Mouse (Mus musculus): ENCODE data around the gene Nsun2. TPM values are rescaled to one million over a fixed set of nuclear protein-coding genes. Genes with fewer than 3 reads are reported as not detected.
"Not testable (repeated sequence)": the region's sequence is repeated elsewhere in the genome, so short reads cannot be mapped to it uniquely, and the experiment has no call there.

Gene Nsun2
- polyA plus RNA-seq, 1 experiment from 2014 or later = 73.5 TPM

GRCm38 (mm10) chr13:69598867-69599266 lies 65.3 kb downstream of the Nsun2 start:
- no peak overlapping the region for H3K9ac ChIP-seq (replicated peaks; ENCODE audit: low read depth, low read length)
- no peak overlapping the region for H3K4me2 ChIP-seq (ENCODE audit: low read depth, low read length)
- no peaks in the 10 kb centered on the region for H3K4me1 ChIP-seq (ENCODE audit: control insufficient read depth, insufficient read depth, low read length)
- H3K36me3 ChIP-seq (ENCODE audit: control insufficient read depth, insufficient read depth, low read length) = no peaks in the 10 kb centered on the region
- H3K27ac ChIP-seq (ENCODE audit: low read depth, low read length) = no peak overlapping the region
- ATAC-seq (ENCODE audit: low read depth) = no peak
- H3K27me3 ChIP-seq (ENCODE audit: control insufficient read depth, insufficient read depth, low read length) = no peaks in the 10 kb centered on the region
- 93% methylated on average over 10 of the region's 10 CpGs for WGBS
- H3K4me3 ChIP-seq (ENCODE audit: low read depth, low read length) = no peak overlapping the region
- no peaks in the 10 kb centered on the region for H3K9me3 ChIP-seq (ENCODE audit: control insufficient read depth, low read length)

GRCm38 (mm10) chr13:69600863-69601262 lies 67.3 kb downstream of the Nsun2 start:
- not testable (repeated sequence) for ATAC-seq (ENCODE audit: low read depth); H3K4me3 ChIP-seq (ENCODE audit: low read depth, low read length); H3K9me3 ChIP-seq (ENCODE audit: control insufficient read depth, low read length); H3K36me3 ChIP-seq (ENCODE audit: control insufficient read depth, insufficient read depth, low read length); H3K9ac ChIP-seq (replicated peaks; ENCODE audit: low read depth, low read length); H3K27ac ChIP-seq (ENCODE audit: low read depth, low read length); H3K4me1 ChIP-seq (ENCODE audit: control insufficient read depth, insufficient read depth, low read length); H3K4me2 ChIP-seq (ENCODE audit: low read depth, low read length); H3K27me3 ChIP-seq (ENCODE audit: control insufficient read depth, insufficient read depth, low read length)
- WGBS = 97% methylated on average over 5 of the region's 5 CpGs

GRCm38 (mm10) chr13:69601321-69601720 lies 67.8 kb downstream of the Nsun2 start:
- Histone ChIP-seq H3K9ac (replicated peaks; ENCODE audit: low read depth, low read length) (no peak overlapping the region), H3K4me3 (ENCODE audit: low read depth, low read length) (no peak overlapping the region), H3K4me2 (ENCODE audit: low read depth, low read length) (no peak overlapping the region), H3K36me3 (ENCODE audit: control insufficient read depth, insufficient read depth, low read length) (no peaks in the 10 kb centered on the region), H3K9me3 (ENCODE audit: control insufficient read depth, low read length) (no peaks in the 10 kb centered on the region), H3K4me1 (ENCODE audit: control insufficient read depth, insufficient read depth, low read length) (no peaks in the 10 kb centered on the region), H3K27ac (ENCODE audit: low read depth, low read length) (no peak overlapping the region), H3K27me3 (ENCODE audit: control insufficient read depth, insufficient read depth, low read length) (no peaks in the 10 kb centered on the region)
- WGBS = 95% methylated on average over 5 of the region's 5 CpGs
- ATAC-seq (ENCODE audit: low read depth) = no peak

GRCm38 (mm10) chr13:69604670-69605069 lies 71.1 kb downstream of the Nsun2 start:
- no peak overlapping the region for H3K27ac ChIP-seq (ENCODE audit: low read depth, low read length)
- H3K4me2 ChIP-seq (ENCODE audit: low read depth, low read length) = no peak overlapping the region
- no peaks in the 10 kb centered on the region for H3K27me3 ChIP-seq (ENCODE audit: control insufficient read depth, insufficient read depth, low read length)
- H3K4me1 ChIP-seq (ENCODE audit: control insufficient read depth, insufficient read depth, low read length) = no peaks in the 10 kb centered on the region
- H3K36me3 ChIP-seq (ENCODE audit: control insufficient read depth, insufficient read depth, low read length) = no peaks in the 10 kb centered on the region
- no peak overlapping the region for H3K9ac ChIP-seq (replicated peaks; ENCODE audit: low read depth, low read length)
- H3K4me3 ChIP-seq (ENCODE audit: low read depth, low read length) = no peak overlapping the region
- 80% methylated on average over 1 of the region's 1 CpGs for WGBS
- ATAC-seq (ENCODE audit: low read depth) = no peak
- no peaks in the 10 kb centered on the region for H3K9me3 ChIP-seq (ENCODE audit: control insufficient read depth, low read length)

- H3K9me3 ChIP-seq (ENCODE audit: control insufficient read depth, low read length) = no peaks in the 10 kb centered on the region
- H3K36me3 ChIP-seq (ENCODE audit: control insufficient read depth, insufficient read depth, low read length) = peaks cover 2% of the 10 kb centered on the region; the same call in 1 of the 2 replicates
- no peak overlapping the region for H3K27ac ChIP-seq (ENCODE audit: low read depth, low read length)
- H3K27me3 ChIP-seq (ENCODE audit: control insufficient read depth, insufficient read depth, low read length) = no peaks in the 10 kb centered on the region
- no peak overlapping the region for H3K4me2 ChIP-seq (ENCODE audit: low read depth, low read length)
- no peak for ATAC-seq (ENCODE audit: low read depth)
- H3K4me3 ChIP-seq (ENCODE audit: low read depth, low read length) = no peak overlapping the region
- WGBS = 91% methylated on average over 8 of the region's 8 CpGs
- H3K9ac ChIP-seq (replicated peaks; ENCODE audit: low read depth, low read length) = no peak overlapping the region
- H3K4me1 ChIP-seq (ENCODE audit: control insufficient read depth, insufficient read depth, low read length) = peaks cover 11% of the 10 kb centered on the region; the same call in 1 of the 2 replicates
Observed at GRCm38 (mm10) chr13:69608734-69609133, 75.2 kb downstream of the Nsun2 start.

- no peak for ATAC-seq (ENCODE audit: low read depth)
- Histone ChIP-seq H3K9me3 (ENCODE audit: control insufficient read depth, low read length) (no peaks in the 10 kb centered on the region), H3K27ac (ENCODE audit: low read depth, low read length) (peak overlapping the region; percentile 25; the same call in 1 of the 2 replicates), H3K9ac (replicated peaks; ENCODE audit: low read depth, low read length) (peak overlapping the region; percentile 58), H3K4me3 (ENCODE audit: low read depth, low read length) (peak overlapping the region; percentile 85), H3K4me1 (ENCODE audit: control insufficient read depth, insufficient read depth, low read length) (peaks cover 11% of the 10 kb centered on the region; the same call in 1 of the 2 replicates), H3K36me3 (ENCODE audit: control insufficient read depth, insufficient read depth, low read length) (peaks cover 13% of the 10 kb centered on the region), H3K27me3 (ENCODE audit: control insufficient read depth, insufficient read depth, low read length) (no peaks in the 10 kb centered on the region), H3K4me2 (ENCODE audit: low read depth, low read length) (peak overlapping the region; percentile 85)
- under 1% methylated on average over 40 of the region's 40 CpGs for WGBS
Observed at GRCm38 (mm10) chr13:69610751-69611397, 77.3 kb downstream of the Nsun2 start.

- H3K4me3 ChIP-seq (ENCODE audit: low read depth, low read length) = peak within 1 kb of the TSS; percentile 85
- H3K9ac ChIP-seq (replicated peaks; ENCODE audit: low read depth, low read length) = peak within 1 kb of the TSS; percentile 68
- H3K27ac ChIP-seq (ENCODE audit: low read depth, low read length) = peak within 1 kb of the TSS; percentile 25
- H3K4me2 ChIP-seq (ENCODE audit: low read depth, low read length) = peak within 1 kb of the TSS; percentile 85
- peaks cover 15% of the 10 kb centered on the region for H3K36me3 ChIP-seq (ENCODE audit: control insufficient read depth, insufficient read depth, low read length)
- peak; percentile 98 for ATAC-seq (ENCODE audit: low read depth)
- WGBS = under 1% methylated on average over 69 of the region's 69 CpGs
- no peaks in the 10 kb centered on the region for H3K9me3 ChIP-seq (ENCODE audit: control insufficient read depth, low read length)
- H3K4me1 ChIP-seq (ENCODE audit: control insufficient read depth, insufficient read depth, low read length) = peaks cover 11% of the 10 kb centered on the region; the same call in 1 of the 2 replicates
- H3K27me3 ChIP-seq (ENCODE audit: control insufficient read depth, insufficient read depth, low read length) = no peaks in the 10 kb centered on the region
Observed at GRCm38 (mm10) chr13:69611398-69612174, 78.0 kb downstream of the Nsun2 start, which contains the start of gene Srd5a1. Gene Srd5a1 (minus strand): TSS chr13:69611442.

- H3K9me3 ChIP-seq (ENCODE audit: control insufficient read depth, low read length) = no peaks in the 10 kb centered on the region
- no peaks in the 10 kb centered on the region for H3K27me3 ChIP-seq (ENCODE audit: control insufficient read depth, insufficient read depth, low read length)
- peak overlapping the region; percentile 85 for H3K4me3 ChIP-seq (ENCODE audit: low read depth, low read length)
- H3K9ac ChIP-seq (replicated peaks; ENCODE audit: low read depth, low read length) = peak overlapping the region; percentile 68
- no peak for ATAC-seq (ENCODE audit: low read depth)
- H3K4me1 ChIP-seq (ENCODE audit: control insufficient read depth, insufficient read depth, low read length) = peaks cover 11% of the 10 kb centered on the region; the same call in 1 of the 2 replicates
- WGBS = under 1% methylated on average over 24 of the region's 24 CpGs
- peaks cover 20% of the 10 kb centered on the region for H3K36me3 ChIP-seq (ENCODE audit: control insufficient read depth, insufficient read depth, low read length)
- peak overlapping the region; percentile 72 for H3K4me2 ChIP-seq (ENCODE audit: low read depth, low read length)
- peak overlapping the region; percentile 6; the same call in 1 of the 2 replicates for H3K27ac ChIP-seq (ENCODE audit: low read depth, low read length)
Observed at GRCm38 (mm10) chr13:69612175-69612544, 78.6 kb downstream of the Nsun2 start.

- H3K9me3 ChIP-seq (ENCODE audit: control insufficient read depth, low read length) = no peaks in the 10 kb centered on the region
- H3K27me3 ChIP-seq (ENCODE audit: control insufficient read depth, insufficient read depth, low read length) = no peaks in the 10 kb centered on the region
- no peak overlapping the region for H3K4me3 ChIP-seq (ENCODE audit: low read depth, low read length)
- H3K9ac ChIP-seq (replicated peaks; ENCODE audit: low read depth, low read length) = no peak overlapping the region
- ATAC-seq (ENCODE audit: low read depth) = no peak
- peaks cover 11% of the 10 kb centered on the region; the same call in 1 of the 2 replicates for H3K4me1 ChIP-seq (ENCODE audit: control insufficient read depth, insufficient read depth, low read length)
- 92% methylated on average over 6 of the region's 6 CpGs for WGBS
- no peak overlapping the region for H3K4me2 ChIP-seq (ENCODE audit: low read depth, low read length)
- H3K27ac ChIP-seq (ENCODE audit: low read depth, low read length) = no peak overlapping the region
- peaks cover 52% of the 10 kb centered on the region for H3K36me3 ChIP-seq (ENCODE audit: control insufficient read depth, insufficient read depth, low read length)
Observed at GRCm38 (mm10) chr13:69616716-69617115, 83.2 kb downstream of the Nsun2 start.
